Mouse (Mus musculus) lung, postnatal 0 days (tissue): ENCODE measurements around the gene Fads2. TPM values are rescaled to one million over a fixed set of nuclear protein-coding genes. Genes with fewer than 3 reads are reported as not detected.

ENCODE experiments used
- ATAC-seq: fragments of 200-750 bp; cut with Nextera tagmentation; 2 replicates; pipeline ENCODE4 v1.8.0; 2017; ENCODE audit warnings: moderate library complexity
- DNase-seq: peaks from one replicate; pipeline ENCODE4 v3.0.0-alpha.2; 2016; ENCODE audit warnings: low spot score
- H3K27ac ChIP-seq: fragments of 300-500 bp; sonication (generic); 2 replicates; pipeline ENCODE4 v1.5.1; 2014; ENCODE audit warnings: antibody characterized with exemption, mild to moderate bottlenecking, low read length, mixed read lengths
- H3K27me3 ChIP-seq: fragments of 300-500 bp; sonication (generic); replicated peaks from 2 replicates; pipeline ENCODE4 v1.6.1; 2014; ENCODE audit warnings: low read length, mixed read lengths; ENCODE audit not compliant: insufficient read depth
- H3K36me3 ChIP-seq: fragments of 300-500 bp; sonication (generic); 2 replicates; pipeline ENCODE4 v1.6.1; 2014; ENCODE audit warnings: low read length, mixed read lengths; ENCODE audit not compliant: insufficient read depth
- H3K4me1 ChIP-seq: fragments of 300-500 bp; sonication (generic); 2 replicates; pipeline ENCODE4 v1.6.1; 2014; ENCODE audit warnings: antibody characterized with exemption, low read depth, low read length, mixed read lengths; ENCODE audit not compliant: insufficient read depth
- H3K4me2 ChIP-seq: fragments of 300-500 bp; sonication (generic); replicated peaks from 2 replicates; pipeline ENCODE4 v1.6.1; 2014; ENCODE audit warnings: low read depth, mild to moderate bottlenecking, low read length, moderate library complexity, mixed read lengths
- H3K4me3 ChIP-seq: fragments of 300-500 bp; sonication (generic); 2 replicates; pipeline ENCODE4 v1.5.1; 2014; ENCODE audit warnings: low read depth, low read length
- H3K9ac ChIP-seq: fragments of 300-500 bp; sonication (generic); replicated peaks from 2 replicates; pipeline ENCODE4 v1.6.1; 2014; ENCODE audit warnings: low read depth, mild to moderate bottlenecking
- H3K9me3 ChIP-seq: fragments of 300-500 bp; sonication (generic); 2 replicates; pipeline ENCODE4 v1.6.1; 2016; ENCODE audit warnings: low read length, mixed read lengths
- CTCF ChIP-seq: IDR thresholded peaks from 2 replicates; pipeline ENCODE4 v1.5.1; 2016; ENCODE audit warnings: antibody characterized with exemption, mild to moderate bottlenecking
- EP300 ChIP-seq: IDR thresholded peaks from 2 replicates; pipeline ENCODE4 v1.6.1; 2016; ENCODE audit warnings: antibody characterized with exemption, mild to moderate bottlenecking, control low read depth
- WGBS: fragments of 180-500 bp; shearing (Covaris S2); extraction: QIAGEN DNeasy Blood & Tissue Kit; methylation state at CpG from one replicate; pipeline ENCODE4 v1.1.7; 2014; 5-methylcytosine and 5-hydroxymethylcytosine counted together
- polyA plus RNA-seq: library from polyadenylated mRNA; unstranded; fragments of >200 nt; fragmentation: Nextera tagmentation; extraction: Ambion mirVana; gene quantifications from 2 replicates; pipeline ENCODE4 v1.2.1, GENCODE M21; 2015

Gene Fads2
- polyA plus RNA-seq, 1 experiment from 2014 or later: 35.0 TPM

- no peak overlapping the region for H3K9ac ChIP-seq
- no peaks in the 10 kb centered on the region for H3K27me3 ChIP-seq
- H3K27ac ChIP-seq: no peak overlapping the region
- H3K4me2 ChIP-seq: no peak overlapping the region
- ATAC-seq (no peak), DNase-seq (no peak)
- H3K4me3 ChIP-seq: no peak overlapping the region
- H3K9me3 ChIP-seq: no peaks in the 10 kb centered on the region
- 93% methylated on average over 3 of the region's 3 CpGs for WGBS
- peaks cover 11% of the 10 kb centered on the region for H3K4me1 ChIP-seq
- TF ChIP-seq CTCF (no peak), EP300 (no peak)
- H3K36me3 ChIP-seq: no peaks in the 10 kb centered on the region
Measured at GRCm38 (mm10) chr19:10066502-10066901, 35.0 kb downstream of the Fads2 start.

GRCm38 (mm10) chr19:10066189-10066500, 35.4 kb downstream of the Fads2 start:
- Histone ChIP-seq H3K4me2 (no peak overlapping the region), H3K36me3 (no peaks in the 10 kb centered on the region), H3K27ac (no peak overlapping the region), H3K9me3 (no peaks in the 10 kb centered on the region), H3K4me1 (peaks cover 11% of the 10 kb centered on the region), H3K27me3 (no peaks in the 10 kb centered on the region), H3K4me3 (no peak overlapping the region), H3K9ac (no peak overlapping the region)
- TF ChIP-seq CTCF (no peak), EP300 (no peak)
- no peak for ATAC-seq
- no peak for DNase-seq
- 88% methylated on average over 4 of the region's 4 CpGs for WGBS

GRCm38 (mm10) chr19:10065465-10066188, 35.9 kb downstream of the Fads2 start:
- 84% methylated on average over 5 of the region's 5 CpGs for WGBS
- H3K4me1 ChIP-seq: peaks cover 14% of the 10 kb centered on the region
- H3K9me3 ChIP-seq: no peaks in the 10 kb centered on the region

GRCm38 (mm10) chr19:10064173-10065012, 37.2 kb downstream of the Fads2 start:
- H3K9ac ChIP-seq: no peak overlapping the region
- TF ChIP-seq CTCF (no peak), EP300 (no peak)
- H3K27ac ChIP-seq: no peak overlapping the region; the same call in 1 of the 2 replicates
- no peaks in the 10 kb centered on the region for H3K9me3 ChIP-seq
- H3K4me2 ChIP-seq: no peak overlapping the region
- H3K36me3 ChIP-seq: peaks cover 3% of the 10 kb centered on the region; the same call in 1 of the 2 replicates
- peaks cover 23% of the 10 kb centered on the region for H3K4me1 ChIP-seq
- DNase-seq: no peak
- peak; percentile 8; the same call in 1 of the 2 replicates for ATAC-seq
- H3K27me3 ChIP-seq: no peaks in the 10 kb centered on the region
- H3K4me3 ChIP-seq: no peak overlapping the region
- 58% methylated on average over 10 of the region's 10 CpGs for WGBS

More at GRCm38 (mm10) chr19:10065465-10066188, 35.9 kb downstream of the Fads2 start:
- no peak overlapping the region for H3K27ac ChIP-seq
- ATAC-seq (no peak), DNase-seq (no peak)
- H3K4me2 ChIP-seq: no peak overlapping the region
- H3K4me3 ChIP-seq: no peak overlapping the region
- no peak overlapping the region for H3K9ac ChIP-seq
- H3K27me3 ChIP-seq: no peaks in the 10 kb centered on the region
- no peaks in the 10 kb centered on the region for H3K36me3 ChIP-seq
- TF ChIP-seq CTCF (no peak), EP300 (no peak)

GRCm38 (mm10) chr19:10062862-10063261, 38.7 kb downstream of the Fads2 start:
- 86% methylated on average over 5 of the region's 5 CpGs for WGBS
- no peak overlapping the region for H3K9ac ChIP-seq
- ATAC-seq (no peak), DNase-seq (no peak)
- no peak overlapping the region for H3K4me3 ChIP-seq
- peaks cover 3% of the 10 kb centered on the region; the same call in 1 of the 2 replicates for H3K36me3 ChIP-seq
- no peaks in the 10 kb centered on the region for H3K27me3 ChIP-seq
- no peak for TF ChIP-seq EP300
- TF ChIP-seq CTCF: no peak
- peaks cover 29% of the 10 kb centered on the region for H3K4me1 ChIP-seq
- H3K4me2 ChIP-seq: no peak overlapping the region
- H3K9me3 ChIP-seq: no peaks in the 10 kb centered on the region
- no peak overlapping the region; the same call in 1 of the 2 replicates for H3K27ac ChIP-seq

GRCm38 (mm10) chr19:10062292-10062691, 39.3 kb downstream of the Fads2 start:
- H3K27ac ChIP-seq: no peak overlapping the region
- 80% methylated on average over 8 of the region's 8 CpGs for WGBS
- ATAC-seq (no peak), DNase-seq (no peak)
- H3K27me3 ChIP-seq: no peaks in the 10 kb centered on the region
- H3K36me3 ChIP-seq: peaks cover 3% of the 10 kb centered on the region; the same call in 1 of the 2 replicates
- peaks cover 34% of the 10 kb centered on the region for H3K4me1 ChIP-seq
- H3K9ac ChIP-seq: no peak overlapping the region
- H3K4me2 ChIP-seq: no peak overlapping the region
- H3K4me3 ChIP-seq: no peak overlapping the region
- no peaks in the 10 kb centered on the region for H3K9me3 ChIP-seq
- no peak for TF ChIP-seq EP300
